Comparison of ENCODE assay signal across 14 mouse cellular contexts in the genomic region with DNA sequence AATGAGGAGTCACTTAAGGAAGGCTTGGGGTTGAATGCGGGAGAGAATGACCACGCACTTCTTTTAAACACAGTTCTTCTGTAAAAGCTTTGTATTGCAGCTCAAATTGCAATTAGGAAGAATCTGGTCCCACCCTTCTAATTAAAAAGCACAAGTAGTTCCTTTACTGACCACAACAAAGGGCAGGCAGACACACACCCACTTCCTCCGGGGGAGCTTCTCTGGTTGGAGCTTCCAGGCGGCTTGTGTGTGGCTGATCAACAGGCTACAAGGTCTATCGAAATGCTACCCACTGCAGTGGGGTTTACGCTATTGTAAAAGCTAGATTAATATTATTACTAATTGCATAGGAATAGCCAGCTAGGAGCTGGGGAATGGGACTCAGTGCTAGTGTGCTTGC. TPM values are rescaled to one million over a fixed set of nuclear protein-coding genes. Genes with fewer than 3 reads are reported as not detected.
A peak's percentile ranks its signal among the peaks of the same experiment; 100 is the strongest.
DNase-seq lines count a peak whose midpoint lies in the region; ATAC-seq and TF ChIP-seq lines count a peak whose summit lies in the region.
"Had no signal": no experiment of that assay in that cellular context is flagged by ENCODE, and none has a peak within 500 bp of the region (broad histone marks: within the 10 kb centered on the region; RNA-seq: fewer than 3 reads in every experiment).

No protein-coding gene starts in this region.

- H3K4me1 ChIP-seq in ES-E14 (ENCODE audit: control insufficient read depth in 2 of 2, insufficient read depth in 2 of 2, low read length in 2 of 2, poor library complexity in 1 of 2), result peaks cover 4 to 9% of the 10 kb centered on the region in 2 experiments; a peak in 2 of 4 replicates
- H3K4me1 ChIP-seq in intestine, embryonic 16.5 days (ENCODE audit: control insufficient read depth, insufficient read depth, low read length), result peaks cover 8% of the 10 kb centered on the region
- no peaks in the 10 kb centered on the region for H3K4me1 ChIP-seq in cerebellum, adult 2 months (ENCODE audit: control insufficient read depth, insufficient read depth, low read length)
- H3K4me1 ChIP-seq: forebrain, embryonic 15.5 days; neural tube, embryonic 13.5 days had no signal

- H3K27ac ChIP-seq in ES-E14 (ENCODE audit: insufficient read depth, low read depth, low read length, poor library complexity, severe bottlenecking), result peak overlapping the region; percentile 56; the same call in 1 of the 2 replicates
- peak overlapping the region; percentile 38 for H3K27ac ChIP-seq in intestine, embryonic 16.5 days (ENCODE audit: low read length)
- no peak overlapping the region for H3K27ac ChIP-seq in cerebellum, adult 2 months (ENCODE audit: insufficient read depth, low read length)
- H3K27ac ChIP-seq: embryonic facial prominence, embryonic 12.5 days; forebrain, embryonic 15.5 days; neural tube, embryonic 13.5 days had no signal

- WGBS in intestine, embryonic 16.5 days, result 75% methylated on average over 6 of the region's 6 CpGs
- 86% methylated on average over 6 of the region's 6 CpGs for WGBS in cerebellum, adult 2 months

- no peaks in the 10 kb centered on the region for H3K36me3 ChIP-seq in ES-E14 (ENCODE audit: control insufficient read depth, insufficient read depth, low read length, poor library complexity, severe bottlenecking)
- H3K36me3 ChIP-seq in intestine, embryonic 16.5 days (ENCODE audit: control insufficient read depth, insufficient read depth, low read length), result no peaks in the 10 kb centered on the region
- H3K36me3 ChIP-seq: embryonic facial prominence, embryonic 12.5 days; forebrain, embryonic 15.5 days; neural tube, embryonic 13.5 days had no signal

- H3K9me3 ChIP-seq in ES-E14 (ENCODE audit: control insufficient read depth, insufficient read depth, low read depth, low read length), result no peaks in the 10 kb centered on the region
- no peaks in the 10 kb centered on the region for H3K9me3 ChIP-seq in intestine, embryonic 16.5 days (ENCODE audit: control insufficient read depth, low read length)
- H3K9me3 ChIP-seq: embryonic facial prominence, embryonic 12.5 days; forebrain, embryonic 15.5 days; neural tube, embryonic 13.5 days had no signal

- no peaks in the 10 kb centered on the region for H3K27me3 ChIP-seq in intestine, embryonic 16.5 days (replicated peaks; ENCODE audit: control insufficient read depth, insufficient read depth, low read length)
- no peaks in the 10 kb centered on the region; the same call in 1 of the 2 replicates for H3K27me3 ChIP-seq in cerebellum, adult 2 months (ENCODE audit: control insufficient read depth, insufficient read depth, low read length)

- no peak for TF ChIP-seq POLR2A in cerebellum, adult 2 months (IDR thresholded peaks at IDR 0.05; ENCODE audit: borderline replicate concordance, insufficient read depth, low read length)

- peak overlapping the region; percentile 1 to 21; a peak in 3 of 4 replicates for H3K4me3 ChIP-seq in ES-E14 (ENCODE audit: insufficient read depth in 1 of 2, low read depth in 1 of 2, low read length in 2 of 2, poor library complexity in 1 of 2, severe bottlenecking in 1 of 2)
- no peak overlapping the region for H3K4me3 ChIP-seq in intestine, embryonic 16.5 days (ENCODE audit: low read length)
- H3K4me3 ChIP-seq in cerebellum, adult 2 months (replicated peaks; ENCODE audit: insufficient read depth, low read depth, low read length), result no peak overlapping the region
- H3K4me3 ChIP-seq: embryonic facial prominence, embryonic 12.5 days; forebrain, embryonic 15.5 days; neural tube, embryonic 13.5 days had no signal

- H3K4me2 ChIP-seq in intestine, embryonic 16.5 days (ENCODE audit: low read depth, low read length), result no peak overlapping the region
- H3K4me2 ChIP-seq: embryonic facial prominence, embryonic 12.5 days; forebrain, embryonic 15.5 days; neural tube, embryonic 13.5 days had no signal

- no peak for TF ChIP-seq CTCF in cerebellum, adult 2 months (IDR thresholded peaks at IDR 0.05; ENCODE audit: borderline replicate concordance, insufficient read depth, low read depth, low read length)

- intact Hi-C loops in left cerebral cortex, postnatal 14 days (cut with DNase I), result no loop called here

- in situ Hi-C loops in ES-E14 (cut with MboI; ENCODE audit: low sequenced_read_pairs in 2 of 2, unreplicated experiment in 2 of 2), result no loop called here

- no peak overlapping the region for H3K9ac ChIP-seq in ES-E14 (ENCODE audit: insufficient read depth, low read depth, low read length, poor library complexity, severe bottlenecking)
- no peak overlapping the region for H3K9ac ChIP-seq in intestine, embryonic 16.5 days (ENCODE audit: low read depth, low read length)
- H3K9ac ChIP-seq: embryonic facial prominence, embryonic 12.5 days; forebrain, embryonic 15.5 days; neural tube, embryonic 13.5 days had no signal

- DNase-seq in lung, postnatal 25 days (ENCODE audit: low spot score), result peak; percentile 58
- no peak for DNase-seq in lung, postnatal 14 days
- no peak for DNase-seq in ES-E14 (ENCODE audit: low read depth, low spot score)
- peak; percentile 55 for DNase-seq in thymus, postnatal 14 days
- no peak for DNase-seq in left cerebral cortex, postnatal 14 days (ENCODE audit: low spot score in 2 of 2)
- no peak for DNase-seq in B cell, adult 2 months
- no peak for DNase-seq in cerebellum, adult 2 months
- DNase-seq: adrenal gland, postnatal 25 days; cerebellum, adult 8-10 months; kidney, adult 9 months had no signal

- no peak for ATAC-seq in intestine, embryonic 16.5 days
- ATAC-seq: forebrain, embryonic 15.5 days had no signal

TF ChIP-seq in ES-E14, 5 proteins besides CTCF, POLR2A, EP300 and RAD21:
- TF ChIP-seq ZNF384 (IDR thresholded peaks at IDR 0.05; ENCODE audit: low read depth, low read length) (no peak), ZC3H11A (IDR thresholded peaks at IDR 0.05; ENCODE audit: borderline replicate concordance, low read depth, low read length) (no peak), MAFK (IDR thresholded peaks at IDR 0.05; ENCODE audit: insufficient read depth, low read depth, low read length) (no peak), CHD2 (IDR thresholded peaks at IDR 0.05; ENCODE audit: low read depth, low read length) (no peak), HCFC1 (IDR thresholded peaks at IDR 0.05; ENCODE audit: borderline replicate concordance, insufficient read depth, low read length) (no peak)

RNA-seq across cellular contexts. Expression of a gene that starts 45.2 kb away (rescaled TPM):
- total RNA-seq in ES-E14 (2012; rRNA removed), result 2.2 and 3.1 TPM in 2 replicates
- polyA plus RNA-seq in intestine, embryonic 16.5 days (2015; fragmentation: Nextera tagmentation; extraction: Ambion mirVana), result 22.1 and 28.4 TPM in 2 replicates
- total RNA-seq in left cerebral cortex, postnatal 14 days (2021), result 1 to 10 TPM; 1.2 to 1.4 TPM
- polyA plus RNA-seq in cerebellum, adult 2 months (2012; rRNA removed), result 0.29 and 0.35 TPM in 2 replicates

Comparison
In these comparisons a context has a peak if more than half of its experiments do, and no peak if none do; other contexts are left out.
1. DNase-seq: peak in lung, postnatal 25 days (single experiment) and thymus, postnatal 14 days (single experiment); none in lung, postnatal 14 days (single experiment), ES-E14 (single experiment), left cerebral cortex, postnatal 14 days (0 of 2), B cell, adult 2 months (0 of 2) and cerebellum, adult 2 months (0 of 2).
2. H3K4me3 ChIP-seq: peak in ES-E14 (2 of 2); none in intestine, embryonic 16.5 days (single experiment) and cerebellum, adult 2 months (single experiment).